Mouse (Mus musculus) spleen, postnatal 14 days (tissue): ENCODE measurements around the gene Olfr1136.

Experiments used
- DNase-seq, 2 experiments: peaks; one replicate each; pipeline ENCODE4 v3.0.0; 2021 to 2022; ENCODE audit warnings: low spot score in 2 of 2

The Olfr1136 gene

GRCm38 (mm10) chr2:87693847-87694246, at the start of gene Olfr1136:
TSS of gene Olfr1136 (minus strand) at chr2:87693947.
- no peak for DNase-seq

GRCm38 (mm10) chr2:87743452-87743851, 49.7 kb upstream of the Olfr1136 start, which contains the start of gene Olfr1140:
TSS of gene Olfr1140 (plus strand) at chr2:87743752.
- DNase-seq = no peak

- no peak for DNase-seq
Observed at GRCm38 (mm10) chr2:87739878-87740277, 46.1 kb upstream of the Olfr1136 start, which contains the start of gene Olfr1138. TSS of gene Olfr1138 (minus strand) at chr2:87739978.

- DNase-seq = no peak
Observed at GRCm38 (mm10) chr2:87713079-87713478, 19.3 kb upstream of the Olfr1136 start, which contains the start of gene Olfr1137. TSS of gene Olfr1137 (minus strand) at chr2:87713179.

GRCm38 (mm10) chr2:87673564-87673963, 20.2 kb downstream of the Olfr1136 start, which contains the start of gene Olfr1135:
TSS of gene Olfr1135 (minus strand) at chr2:87673664.
- DNase-seq = no peak

- DNase-seq = no peak
Observed at GRCm38 (mm10) chr2:87658360-87658759, 35.4 kb downstream of the Olfr1136 start, which contains the start of gene Olfr1134. TSS of gene Olfr1134 (minus strand) at chr2:87658460.

GRCm38 (mm10) chr2:87647274-87647673, 46.5 kb downstream of the Olfr1136 start, which contains the start of gene Olfr1133:
TSS of gene Olfr1133 (minus strand) at chr2:87647374.
- no peak for DNase-seq
